Mouse (Mus musculus) forebrain, embryonic 16.5 days (tissue): ENCODE results near the gene Tarbp2. TPM values are rescaled to one million over a fixed set of nuclear protein-coding genes. Genes with fewer than 3 reads are reported as not detected.

Experiments
- ATAC-seq: fragments of 200-750 bp; cut with Nextera tagmentation; 2 replicates; pipeline ENCODE4 v1.8.0; 2017; ENCODE audit warnings: mild to moderate bottlenecking, moderate library complexity
- H3K27ac ChIP-seq: fragments of 300-500 bp; sonication (generic); 2 replicates; pipeline ENCODE4 v1.5.1; 2014; ENCODE audit warnings: low read length, control low read depth
- H3K27me3 ChIP-seq: fragments of 300-500 bp; sonication (generic); replicated peaks from 2 replicates; pipeline ENCODE4 v1.6.1; 2014; ENCODE audit warnings: low read length; ENCODE audit not compliant: control insufficient read depth, insufficient read depth
- H3K36me3 ChIP-seq: fragments of 300-500 bp; sonication (generic); 2 replicates; pipeline ENCODE4 v1.6.1; 2014; ENCODE audit not compliant: control insufficient read depth, insufficient read depth
- H3K4me1 ChIP-seq: fragments of 300-500 bp; sonication (generic); replicated peaks from 2 replicates; pipeline ENCODE4 v1.6.1; 2014; ENCODE audit warnings: low read length; ENCODE audit not compliant: control insufficient read depth, insufficient read depth
- H3K4me2 ChIP-seq: fragments of 300-500 bp; sonication (generic); 2 replicates; pipeline ENCODE4 v1.6.1; 2014; ENCODE audit warnings: mild to moderate bottlenecking, low read length, control low read depth
- H3K4me3 ChIP-seq: fragments of 300-500 bp; sonication (generic); replicated peaks from 2 replicates; pipeline ENCODE4 v1.5.1; 2014; ENCODE audit warnings: mild to moderate bottlenecking, low read length, control low read depth
- H3K9ac ChIP-seq: fragments of 300-500 bp; sonication (generic); replicated peaks from 2 replicates; pipeline ENCODE4 v1.6.1; 2014; ENCODE audit warnings: low read depth, low read length, control low read depth
- H3K9me3 ChIP-seq: fragments of 300-500 bp; sonication (generic); 2 replicates; pipeline ENCODE4 v1.6.1; 2016; ENCODE audit warnings: low read length; ENCODE audit not compliant: control insufficient read depth
- WGBS: fragments of 180-500 bp; shearing (Covaris S2); extraction: QIAGEN DNeasy Blood & Tissue Kit; methylation state at CpG from one replicate; pipeline ENCODE4 v1.1.7; 2014; 5-methylcytosine and 5-hydroxymethylcytosine counted together
- polyA plus RNA-seq: library from polyadenylated mRNA; unstranded; fragments of >200 nt; fragmentation: Nextera tagmentation; extraction: Ambion mirVana; gene quantifications from 2 replicates; pipeline ENCODE4 v1.2.1, GENCODE M21; 2015

Tarbp2 gene
- polyA plus RNA-seq, 1 experiment from 2014 or later = 114 TPM

DNA sequence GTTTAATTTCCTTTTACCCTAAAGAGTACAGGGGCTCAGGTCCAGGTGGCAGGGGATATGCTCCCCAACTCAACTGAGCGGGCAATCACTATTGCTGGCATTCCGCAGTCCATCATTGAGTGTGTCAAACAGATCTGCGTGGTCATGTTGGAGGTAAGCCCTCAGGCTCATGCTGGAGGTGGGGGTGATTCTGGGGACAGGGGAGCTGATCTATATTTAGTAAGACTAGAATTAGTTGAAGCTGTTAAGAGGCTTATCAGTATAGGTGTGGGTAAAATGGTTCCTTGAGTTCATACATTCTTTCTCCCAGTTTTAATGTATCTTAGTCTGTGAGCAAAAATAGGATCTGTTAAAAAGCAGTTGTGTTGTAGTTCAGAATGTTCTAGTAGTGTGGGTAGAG is 34.9 kb upstream of the Tarbp2 start:
- WGBS = 96% methylated on average over 3 of the region's 3 CpGs
- no peaks in the 10 kb centered on the region for H3K27me3 ChIP-seq
- no peak overlapping the region for H3K4me3 ChIP-seq
- no peak overlapping the region for H3K4me2 ChIP-seq
- H3K4me1 ChIP-seq = no peaks in the 10 kb centered on the region
- no peak for ATAC-seq
- H3K9me3 ChIP-seq = no peaks in the 10 kb centered on the region
- no peak overlapping the region for H3K9ac ChIP-seq
- peaks cover 34% of the 10 kb centered on the region for H3K36me3 ChIP-seq
- H3K27ac ChIP-seq = no peak overlapping the region

DNA sequence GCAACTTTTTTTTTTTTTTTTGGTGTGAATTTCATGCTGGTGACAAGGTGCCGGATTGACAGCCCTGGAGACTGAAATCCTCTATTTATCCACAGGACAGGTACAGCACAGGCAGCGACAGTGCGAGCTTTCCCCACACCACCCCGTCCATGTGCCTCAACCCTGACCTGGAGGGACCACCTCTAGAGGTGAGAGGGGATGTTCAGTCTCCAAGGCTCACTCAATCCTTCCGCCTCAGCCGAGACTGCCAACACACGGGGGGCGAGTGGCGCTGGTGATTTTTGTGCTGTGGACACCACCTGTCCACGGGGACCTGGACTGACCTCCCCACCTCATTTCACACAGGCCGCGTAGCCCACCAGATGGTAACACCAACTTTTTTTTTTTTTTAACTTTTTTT is 32.1 kb upstream of the Tarbp2 start:
- 91% methylated on average over 12 of the region's 12 CpGs for WGBS
- H3K27me3 ChIP-seq = no peaks in the 10 kb centered on the region
- H3K27ac ChIP-seq = no peak overlapping the region
- no peak overlapping the region for H3K4me2 ChIP-seq
- no peak for ATAC-seq
- H3K9ac ChIP-seq = no peak overlapping the region
- no peaks in the 10 kb centered on the region for H3K9me3 ChIP-seq
- peaks cover 49% of the 10 kb centered on the region for H3K36me3 ChIP-seq
- H3K4me3 ChIP-seq = no peak overlapping the region
- no peaks in the 10 kb centered on the region for H3K4me1 ChIP-seq

DNA sequence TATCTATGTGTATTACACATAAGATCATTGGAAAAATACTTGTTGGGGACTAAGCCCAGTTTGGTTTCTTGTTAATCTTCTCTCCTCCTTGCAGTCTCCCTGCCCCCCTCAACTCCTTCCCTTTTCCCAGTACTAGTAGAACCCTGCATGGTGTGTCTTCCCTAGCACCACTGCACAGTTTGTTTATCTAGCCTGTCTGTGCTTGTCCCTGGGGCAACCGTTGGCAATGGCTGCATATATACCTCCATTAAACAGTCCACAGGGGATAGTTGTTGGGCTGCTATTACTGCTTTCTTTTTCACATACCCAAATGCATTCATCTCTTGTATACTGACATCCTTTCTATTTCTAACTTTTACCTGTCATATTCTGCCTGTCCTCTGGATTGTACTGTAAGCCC is 30.3 kb upstream of the Tarbp2 start:
- WGBS = 91% methylated on average over 1 of the region's 1 CpGs
- ATAC-seq = no peak
- Histone ChIP-seq H3K36me3 (peaks cover 54% of the 10 kb centered on the region), H3K4me3 (no peak overlapping the region), H3K9ac (no peak overlapping the region), H3K27ac (no peak overlapping the region), H3K4me1 (no peaks in the 10 kb centered on the region), H3K4me2 (no peak overlapping the region), H3K27me3 (no peaks in the 10 kb centered on the region), H3K9me3 (no peaks in the 10 kb centered on the region)

DNA sequence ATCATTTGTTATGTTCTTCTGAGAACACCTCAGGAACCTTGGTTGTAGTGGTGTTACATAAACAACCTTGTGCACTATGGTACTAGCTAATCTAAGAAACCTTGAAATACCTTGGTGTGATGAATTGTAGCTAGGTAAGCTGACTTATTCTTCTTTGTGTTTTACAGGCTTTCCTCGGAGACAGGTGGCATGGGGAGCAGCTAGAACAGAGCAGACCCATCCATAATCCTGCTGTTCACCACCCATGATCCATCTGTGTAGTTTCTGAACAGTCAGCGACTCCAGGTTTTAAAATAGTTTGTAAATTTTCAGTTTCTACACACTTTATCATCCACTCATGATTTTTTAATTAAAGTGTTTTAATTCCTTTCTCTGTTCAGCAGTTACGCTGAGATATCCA is 19.7 kb upstream of the Tarbp2 start:
- H3K36me3 ChIP-seq = peaks cover 59% of the 10 kb centered on the region
- no peak overlapping the region for H3K4me3 ChIP-seq
- no peaks in the 10 kb centered on the region for H3K4me1 ChIP-seq
- H3K9ac ChIP-seq = no peak overlapping the region
- WGBS = 88% methylated on average over 3 of the region's 3 CpGs
- no peaks in the 10 kb centered on the region for H3K9me3 ChIP-seq
- ATAC-seq = no peak
- H3K27ac ChIP-seq = no peak overlapping the region
- no peaks in the 10 kb centered on the region for H3K27me3 ChIP-seq
- H3K4me2 ChIP-seq = no peak overlapping the region

DNA sequence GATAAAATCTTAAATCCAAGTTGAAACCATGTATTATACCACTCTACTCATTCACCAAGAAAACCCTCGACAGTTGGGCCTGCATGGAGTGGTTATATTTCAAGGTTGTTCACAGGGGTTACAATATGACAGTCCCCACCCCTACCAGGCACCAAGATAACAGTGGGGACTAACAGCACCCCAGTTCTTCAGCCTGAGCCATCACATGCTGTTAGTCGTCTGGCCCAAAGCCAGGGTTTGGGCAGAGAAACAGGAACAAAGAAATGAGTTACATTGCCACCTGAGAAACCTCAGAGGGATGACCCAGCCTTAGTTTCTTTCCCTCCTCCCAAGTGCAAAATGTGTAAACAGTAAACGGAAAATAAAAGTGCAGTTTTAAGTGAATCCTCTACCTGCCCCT is 18.6 kb upstream of the Tarbp2 start:
- H3K9me3 ChIP-seq = no peaks in the 10 kb centered on the region
- no peaks in the 10 kb centered on the region for H3K27me3 ChIP-seq
- no peak overlapping the region for H3K4me2 ChIP-seq
- no peaks in the 10 kb centered on the region for H3K4me1 ChIP-seq
- 72% methylated on average over 3 of the region's 3 CpGs for WGBS
- no peak overlapping the region for H3K4me3 ChIP-seq
- no peak overlapping the region for H3K9ac ChIP-seq
- ATAC-seq = no peak
- peaks cover 62% of the 10 kb centered on the region for H3K36me3 ChIP-seq
- no peak overlapping the region for H3K27ac ChIP-seq

DNA sequence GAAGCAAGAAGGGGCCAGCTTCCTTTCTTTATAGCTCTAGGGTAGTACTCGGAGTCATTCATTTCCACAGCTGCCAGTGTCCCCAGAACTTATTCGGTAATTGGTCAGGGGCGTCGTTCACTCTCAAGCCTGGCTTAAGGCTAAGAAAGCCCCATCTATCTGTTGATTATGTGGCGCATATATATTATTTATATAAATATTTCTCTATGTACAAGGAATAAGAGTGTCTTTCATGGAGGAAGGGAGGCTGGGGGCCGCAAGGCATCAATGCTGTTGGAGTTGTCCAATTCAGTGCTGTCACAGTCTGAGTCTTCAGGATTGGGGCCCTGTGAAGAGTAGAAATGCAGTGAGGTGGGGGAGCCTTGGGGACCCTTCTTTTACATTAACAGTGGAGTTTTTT is 18.1 kb upstream of the Tarbp2 start:
- Histone ChIP-seq H3K4me2 (no peak overlapping the region), H3K27ac (no peak overlapping the region), H3K9me3 (no peaks in the 10 kb centered on the region), H3K36me3 (peaks cover 61% of the 10 kb centered on the region), H3K4me1 (no peaks in the 10 kb centered on the region), H3K27me3 (no peaks in the 10 kb centered on the region), H3K4me3 (no peak overlapping the region), H3K9ac (no peak overlapping the region)
- WGBS = 91% methylated on average over 6 of the region's 6 CpGs
- ATAC-seq = no peak

DNA sequence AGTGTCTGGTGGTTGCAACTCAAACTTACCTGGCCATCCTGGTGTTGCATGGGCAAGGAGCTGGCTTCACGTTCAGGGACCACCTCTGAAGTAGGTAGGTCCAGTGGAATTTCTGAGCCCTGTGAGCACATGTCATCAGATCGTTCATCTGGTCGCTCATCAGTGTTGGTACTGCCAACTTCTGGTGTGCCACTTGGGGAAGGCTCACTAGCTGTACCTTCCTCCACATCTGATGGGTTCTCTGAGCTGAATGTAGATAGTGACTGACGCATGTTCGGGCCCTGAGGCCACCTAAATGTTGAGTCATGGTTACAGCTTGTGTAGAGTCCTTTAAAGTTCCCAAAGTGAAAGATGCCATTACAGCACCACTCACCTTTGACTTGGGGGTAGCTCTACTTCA is 17.5 kb upstream of the Tarbp2 start:
- H3K4me2 ChIP-seq = no peak overlapping the region
- H3K36me3 ChIP-seq = peaks cover 61% of the 10 kb centered on the region
- no peak overlapping the region for H3K4me3 ChIP-seq
- 86% methylated on average over 5 of the region's 5 CpGs for WGBS
- H3K9me3 ChIP-seq = no peaks in the 10 kb centered on the region
- no peak overlapping the region for H3K27ac ChIP-seq
- no peak overlapping the region for H3K9ac ChIP-seq
- H3K27me3 ChIP-seq = no peaks in the 10 kb centered on the region
- no peak for ATAC-seq
- H3K4me1 ChIP-seq = no peaks in the 10 kb centered on the region

DNA sequence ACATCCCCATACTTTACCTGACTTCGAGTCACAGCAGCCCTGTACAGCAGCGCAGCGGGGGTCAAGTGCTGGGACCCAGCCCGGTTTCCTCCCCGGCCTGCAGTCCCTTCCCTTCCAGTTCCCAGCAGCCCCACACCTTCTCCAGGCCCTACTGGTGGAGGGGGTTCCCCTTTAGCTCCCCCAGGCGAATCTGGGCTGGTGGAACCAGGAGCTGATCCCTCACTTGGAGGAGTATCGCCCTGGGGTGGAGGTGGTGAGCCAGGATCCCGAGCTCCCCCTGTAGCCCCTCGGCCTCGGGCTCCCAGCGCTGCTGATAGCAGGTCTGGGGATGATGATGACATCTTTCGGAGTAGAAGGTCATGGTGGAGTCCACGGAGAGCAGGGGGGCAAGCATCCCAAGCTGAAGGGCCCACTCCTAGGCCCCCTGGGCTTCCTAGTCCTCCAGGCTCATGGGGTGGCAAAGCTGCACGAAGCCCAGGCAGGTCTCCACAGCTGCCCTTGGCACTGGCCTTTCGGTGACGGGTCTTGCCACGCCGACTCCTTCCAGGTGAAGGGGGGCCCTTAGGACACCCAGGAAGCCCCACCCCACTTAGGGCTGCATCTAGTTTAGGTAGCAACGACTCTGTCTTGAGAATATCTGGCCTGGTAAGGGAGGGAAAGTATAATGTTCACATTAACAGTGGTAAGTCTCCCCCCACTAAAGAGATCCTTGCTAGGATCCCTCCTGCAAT is 16.7 kb upstream of the Tarbp2 start:
- no peaks in the 10 kb centered on the region for H3K9me3 ChIP-seq
- no peaks in the 10 kb centered on the region for H3K4me1 ChIP-seq
- WGBS = 88% methylated on average over 19 of the region's 19 CpGs
- no peak for ATAC-seq
- H3K9ac ChIP-seq = no peak overlapping the region
- H3K27ac ChIP-seq = no peak overlapping the region
- H3K4me2 ChIP-seq = no peak overlapping the region
- no peaks in the 10 kb centered on the region for H3K27me3 ChIP-seq
- H3K4me3 ChIP-seq = no peak overlapping the region
- peaks cover 59% of the 10 kb centered on the region for H3K36me3 ChIP-seq

DNA sequence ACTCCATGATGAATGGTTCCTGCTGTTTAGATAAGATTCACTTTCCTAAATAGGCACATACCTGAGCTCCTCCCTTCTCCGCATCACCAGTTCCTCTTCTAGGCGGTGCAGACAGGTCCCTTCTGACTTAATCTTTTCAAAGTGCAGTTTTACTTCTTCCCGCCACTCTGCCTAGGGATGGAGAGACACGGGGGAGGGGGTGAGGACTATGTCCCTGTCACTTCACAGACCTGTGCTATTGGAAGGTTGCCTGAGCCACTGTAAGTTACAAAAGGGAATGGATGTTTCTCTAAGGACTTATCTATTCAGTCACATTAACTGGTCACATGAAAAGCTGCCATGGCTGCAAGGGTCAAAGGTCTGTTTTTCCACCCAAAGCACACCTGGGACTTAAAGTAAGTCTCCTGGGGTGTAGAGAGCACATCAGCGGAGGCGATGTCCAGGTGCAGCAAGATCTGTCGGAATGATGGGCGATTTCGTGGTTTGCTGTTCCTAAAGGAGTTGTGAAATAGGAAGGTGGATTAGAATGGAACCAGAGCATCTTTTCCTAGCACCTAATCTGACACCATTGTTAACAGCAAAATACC is 15.6 kb upstream of the Tarbp2 start:
- Histone ChIP-seq H3K27ac (no peak overlapping the region), H3K27me3 (no peaks in the 10 kb centered on the region), H3K4me2 (no peak overlapping the region), H3K9ac (no peak overlapping the region), H3K4me3 (no peak overlapping the region), H3K4me1 (no peaks in the 10 kb centered on the region), H3K9me3 (no peaks in the 10 kb centered on the region), H3K36me3 (peaks cover 59% of the 10 kb centered on the region)
- no peak for ATAC-seq
- WGBS = 81% methylated on average over 9 of the region's 9 CpGs
